Mouse (Mus musculus): ENCODE results near the gene Itgb5. TPM values are rescaled to one million over a fixed set of nuclear protein-coding genes. Genes with fewer than 3 reads are reported as not detected.
A peak's percentile ranks its signal among the peaks of the same experiment; 100 is the strongest.

Gene Itgb5
- polyA plus RNA-seq, 1 experiment from 2014 or later = 4.9 TPM

DNA sequence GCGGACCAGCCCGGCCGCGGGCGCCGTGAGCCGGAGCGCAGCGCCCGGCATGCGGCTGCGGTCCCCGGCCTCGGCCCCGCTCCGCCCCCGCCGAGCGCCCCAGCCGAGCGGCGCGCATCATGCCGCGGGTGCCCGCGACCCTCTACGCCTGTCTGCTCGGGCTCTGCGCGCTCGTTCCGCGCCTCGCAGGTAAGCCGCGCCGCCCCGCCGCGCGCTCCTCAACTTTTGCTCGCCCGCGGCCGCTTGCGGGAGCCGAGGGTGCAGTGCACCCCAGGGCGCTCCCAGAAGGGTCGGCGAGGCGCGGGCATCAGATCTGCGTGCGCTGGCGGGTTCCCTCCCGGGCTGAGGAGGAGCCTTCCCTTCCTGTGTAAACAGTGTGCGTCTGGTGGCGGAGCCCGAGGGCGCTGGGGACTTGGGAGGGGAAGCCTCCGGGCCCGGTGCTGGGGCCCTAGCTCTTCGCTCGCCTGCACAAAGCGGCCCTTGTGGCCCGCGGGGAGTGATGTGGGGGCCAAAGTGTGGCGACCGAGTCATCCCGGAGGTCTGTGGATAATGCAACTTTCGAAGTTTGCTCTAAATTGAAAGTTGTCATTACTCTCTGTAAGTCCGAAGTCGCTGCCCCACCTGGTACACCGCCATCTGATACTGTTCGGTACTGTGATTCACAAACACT, 512 bp downstream of the Itgb5 start:
- H3K36me3 ChIP-seq (ENCODE audit: control insufficient read depth, insufficient read depth, low read length) = no peaks in the 10 kb centered on the region
- peaks cover 15% of the 10 kb centered on the region for H3K27me3 ChIP-seq (replicated peaks; ENCODE audit: control insufficient read depth, insufficient read depth, low read length)
- H3K9me3 ChIP-seq (ENCODE audit: control insufficient read depth, low read length) = no peaks in the 10 kb centered on the region
- H3K27ac ChIP-seq (ENCODE audit: low read depth, low read length) = peak overlapping the region; percentile 60; the same call in 1 of the 2 replicates
- H3K4me1 ChIP-seq (ENCODE audit: control insufficient read depth, insufficient read depth, low read depth, low read length) = peaks cover 19% of the 10 kb centered on the region
- H3K9ac ChIP-seq (ENCODE audit: low read depth, low read length) = peak overlapping the region; percentile 71
- WGBS = under 1% methylated on average over 47 of the region's 76 CpGs
- peak overlapping the region; percentile 73 for H3K4me3 ChIP-seq (ENCODE audit: low read length)
- H3K4me2 ChIP-seq (ENCODE audit: low read length) = peak overlapping the region; percentile 99
- peak; percentile 73 for ATAC-seq

DNA sequence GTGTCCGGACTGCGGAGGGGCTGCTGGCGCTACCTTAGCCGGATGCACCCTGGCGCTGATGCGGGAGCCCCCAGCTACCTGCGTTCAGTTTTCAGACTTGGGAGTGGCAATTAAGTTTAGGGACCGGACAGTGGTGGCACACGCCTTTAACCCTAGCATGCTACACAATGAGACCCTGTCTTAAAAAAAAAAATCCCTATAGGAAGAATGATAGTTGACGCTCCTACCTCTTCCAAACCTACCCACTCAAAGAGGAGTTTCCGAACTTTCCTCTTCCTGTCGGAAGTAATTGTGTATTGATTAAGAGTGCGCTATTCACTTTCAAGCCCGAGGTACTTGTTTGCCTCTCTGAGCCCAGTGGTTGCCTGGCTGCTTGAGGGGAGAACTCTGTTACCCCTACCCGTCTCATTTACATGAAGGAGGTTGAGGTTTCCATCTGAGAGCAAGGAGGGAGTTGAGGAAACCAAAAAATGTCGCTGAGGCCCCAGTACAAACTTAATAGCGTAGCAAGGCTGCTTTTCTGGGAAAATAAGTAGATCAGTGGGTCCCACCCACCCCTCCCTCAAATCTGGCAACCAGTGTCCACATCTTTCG, 1.1 kb downstream of the Itgb5 start:
- no peak for ATAC-seq
- Histone ChIP-seq H3K36me3 (ENCODE audit: control insufficient read depth, insufficient read depth, low read length) (no peaks in the 10 kb centered on the region), H3K4me1 (ENCODE audit: control insufficient read depth, insufficient read depth, low read depth, low read length) (peaks cover 19% of the 10 kb centered on the region), H3K27ac (ENCODE audit: low read depth, low read length) (no peak overlapping the region; the same call in 1 of the 2 replicates), H3K9ac (ENCODE audit: low read depth, low read length) (peak overlapping the region; percentile 71; the same call in 1 of the 2 replicates), H3K4me3 (ENCODE audit: low read length) (peak overlapping the region; percentile 73), H3K27me3 (replicated peaks; ENCODE audit: control insufficient read depth, insufficient read depth, low read length) (peaks cover 20% of the 10 kb centered on the region), H3K9me3 (ENCODE audit: control insufficient read depth, low read length) (no peaks in the 10 kb centered on the region), H3K4me2 (ENCODE audit: low read length) (peak overlapping the region; percentile 99)
- 3% methylated on average over 18 of the region's 18 CpGs for WGBS

GRCm38 (mm10) chr16:33832057-33832456, 2.6 kb downstream of the Itgb5 start:
- no peak overlapping the region for H3K27ac ChIP-seq (ENCODE audit: low read depth, low read length)
- WGBS = 61% methylated on average over 6 of the region's 6 CpGs
- no peaks in the 10 kb centered on the region for H3K9me3 ChIP-seq (ENCODE audit: control insufficient read depth, low read length)
- H3K36me3 ChIP-seq (ENCODE audit: control insufficient read depth, insufficient read depth, low read length) = no peaks in the 10 kb centered on the region
- H3K9ac ChIP-seq (ENCODE audit: low read depth, low read length) = no peak overlapping the region
- H3K27me3 ChIP-seq (replicated peaks; ENCODE audit: control insufficient read depth, insufficient read depth, low read length) = peaks cover 23% of the 10 kb centered on the region
- peaks cover 19% of the 10 kb centered on the region for H3K4me1 ChIP-seq (ENCODE audit: control insufficient read depth, insufficient read depth, low read depth, low read length)
- no peak overlapping the region for H3K4me3 ChIP-seq (ENCODE audit: low read length)
- no peak overlapping the region for H3K4me2 ChIP-seq (ENCODE audit: low read length)
- ATAC-seq = no peak

DNA sequence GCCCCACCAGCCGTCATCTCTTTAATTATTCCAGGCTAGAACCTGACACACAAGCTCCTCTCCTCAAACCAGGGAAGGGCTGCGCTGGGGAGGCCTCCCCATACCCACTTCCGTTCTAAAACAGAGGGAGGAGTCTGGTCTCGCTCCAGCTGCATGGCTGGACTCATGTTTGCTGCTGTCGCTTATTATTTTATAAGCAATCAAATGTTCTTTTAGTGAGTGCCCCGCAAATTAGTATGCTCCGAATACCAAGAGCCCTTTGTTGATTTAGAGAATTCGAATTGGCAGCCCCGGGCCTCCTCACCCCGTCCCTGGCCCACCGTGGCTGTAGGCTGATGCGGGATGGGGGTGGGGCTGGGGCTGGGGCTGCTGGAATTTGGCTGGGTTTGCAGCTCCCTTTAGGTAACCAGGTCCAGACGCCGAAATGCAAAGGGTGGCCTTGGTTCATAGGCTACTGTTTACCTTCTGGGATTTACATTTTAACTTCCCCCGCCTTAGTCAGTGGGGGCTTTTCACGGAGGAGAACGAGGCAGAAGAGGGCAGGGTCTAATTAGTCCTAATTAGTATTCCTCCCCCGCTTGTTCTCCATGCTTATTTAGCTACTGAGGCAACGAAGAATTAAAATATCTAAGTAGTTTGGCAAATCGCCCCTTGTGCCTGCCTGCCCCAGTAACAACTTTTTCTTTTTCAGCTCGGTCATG, 3.4 kb downstream of the Itgb5 start:
- Histone ChIP-seq H3K4me3 (ENCODE audit: low read length) (no peak overlapping the region), H3K9ac (ENCODE audit: low read depth, low read length) (no peak overlapping the region), H3K27ac (ENCODE audit: low read depth, low read length) (0 out of 2 replicates have a peak overlapping the region, but pooled peaks have one; percentile 27), H3K4me1 (ENCODE audit: control insufficient read depth, insufficient read depth, low read depth, low read length) (peaks cover 19% of the 10 kb centered on the region), H3K4me2 (ENCODE audit: low read length) (peak overlapping the region; percentile 52), H3K36me3 (ENCODE audit: control insufficient read depth, insufficient read depth, low read length) (no peaks in the 10 kb centered on the region), H3K27me3 (replicated peaks; ENCODE audit: control insufficient read depth, insufficient read depth, low read length) (peaks cover 23% of the 10 kb centered on the region), H3K9me3 (ENCODE audit: control insufficient read depth, low read length) (no peaks in the 10 kb centered on the region)
- peak; percentile 65 for ATAC-seq
- 6% methylated on average over 21 of the region's 21 CpGs for WGBS

- Histone ChIP-seq H3K27ac (ENCODE audit: low read depth, low read length) (peak overlapping the region; percentile 47; the same call in 1 of the 2 replicates), H3K4me3 (ENCODE audit: low read length) (no peak overlapping the region), H3K9me3 (ENCODE audit: control insufficient read depth, low read length) (no peaks in the 10 kb centered on the region), H3K4me2 (ENCODE audit: low read length) (peak overlapping the region; percentile 52), H3K27me3 (replicated peaks; ENCODE audit: control insufficient read depth, insufficient read depth, low read length) (peaks cover 23% of the 10 kb centered on the region), H3K36me3 (ENCODE audit: control insufficient read depth, insufficient read depth, low read length) (no peaks in the 10 kb centered on the region), H3K9ac (ENCODE audit: low read depth, low read length) (no peak overlapping the region), H3K4me1 (ENCODE audit: control insufficient read depth, insufficient read depth, low read depth, low read length) (peaks cover 19% of the 10 kb centered on the region)
- ATAC-seq = no peak
- WGBS = 9% methylated on average over 5 of the region's 5 CpGs
Observed at GRCm38 (mm10) chr16:33833429-33833753, 3.9 kb downstream of the Itgb5 start.

DNA sequence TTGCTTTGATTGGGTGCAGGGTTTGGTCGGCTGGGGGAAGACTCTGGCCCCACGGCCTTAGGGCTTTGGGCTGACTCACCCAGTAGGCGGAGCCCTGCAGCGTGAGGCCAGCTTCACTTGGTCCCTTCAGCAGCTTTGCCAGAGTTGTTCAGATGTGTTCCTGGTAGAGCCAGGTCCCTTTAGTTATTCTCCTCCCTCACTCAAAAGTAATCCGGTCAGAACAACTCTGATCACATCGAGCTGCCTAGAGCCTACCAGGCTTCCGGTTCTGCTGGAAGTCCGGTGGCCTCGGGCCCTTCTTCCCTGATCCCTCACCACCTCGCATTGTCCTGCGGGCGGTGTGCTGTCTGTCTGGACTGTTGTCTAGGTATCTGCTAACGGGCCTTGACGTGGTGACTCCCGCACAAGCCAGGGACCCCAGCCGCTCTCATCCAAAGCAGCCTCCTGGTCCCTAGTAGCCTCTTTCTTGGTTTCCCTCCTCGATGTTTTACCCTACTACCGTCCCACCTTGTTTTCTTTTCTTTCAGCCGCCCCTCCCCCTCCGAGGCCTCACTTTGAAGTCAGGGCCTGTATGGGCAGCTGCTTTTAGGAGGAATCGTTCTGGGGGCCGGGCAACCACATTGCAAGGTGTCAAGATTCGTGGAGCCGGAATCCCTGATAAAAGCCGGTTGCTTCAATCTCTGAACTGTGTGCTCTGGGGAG, 4.5 kb downstream of the Itgb5 start:
- H3K4me2 ChIP-seq (ENCODE audit: low read length) = peak overlapping the region; percentile 52
- peaks cover 19% of the 10 kb centered on the region for H3K4me1 ChIP-seq (ENCODE audit: control insufficient read depth, insufficient read depth, low read depth, low read length)
- H3K9me3 ChIP-seq (ENCODE audit: control insufficient read depth, low read length) = no peaks in the 10 kb centered on the region
- peak overlapping the region; percentile 47 for H3K27ac ChIP-seq (ENCODE audit: low read depth, low read length)
- H3K36me3 ChIP-seq (ENCODE audit: control insufficient read depth, insufficient read depth, low read length) = no peaks in the 10 kb centered on the region
- ATAC-seq = peak; percentile 46; the same call in 1 of the 2 replicates
- H3K9ac ChIP-seq (ENCODE audit: low read depth, low read length) = peak overlapping the region; percentile 19; the same call in 1 of the 2 replicates
- 4% methylated on average over 25 of the region's 25 CpGs for WGBS
- peak overlapping the region; percentile 20 for H3K4me3 ChIP-seq (ENCODE audit: low read length)
- peaks cover 23% of the 10 kb centered on the region for H3K27me3 ChIP-seq (replicated peaks; ENCODE audit: control insufficient read depth, insufficient read depth, low read length)

DNA sequence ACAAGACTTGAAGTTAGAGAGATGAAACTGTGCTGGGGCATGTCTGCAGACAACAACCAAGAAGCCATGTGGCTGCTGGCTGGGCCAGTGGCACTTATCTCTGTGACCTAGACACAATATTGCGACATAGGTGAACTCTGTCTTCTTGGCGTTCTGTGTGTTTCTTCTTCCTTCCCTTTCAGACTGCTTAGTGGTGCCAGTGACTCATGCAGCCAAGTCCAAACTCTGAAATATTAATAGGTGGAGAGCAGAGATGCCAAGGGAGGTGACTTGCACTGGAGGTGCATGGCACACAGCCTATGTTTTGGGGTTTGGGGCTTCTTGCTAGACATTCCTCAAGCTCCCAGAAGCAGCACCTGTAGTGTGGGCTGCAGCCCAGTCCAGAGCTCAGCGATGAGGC, 7.2 kb downstream of the Itgb5 start:
- ATAC-seq = no peak
- Histone ChIP-seq H3K9ac (ENCODE audit: low read depth, low read length) (no peak overlapping the region), H3K27ac (ENCODE audit: low read depth, low read length) (no peak overlapping the region), H3K4me3 (ENCODE audit: low read length) (no peak overlapping the region), H3K36me3 (ENCODE audit: control insufficient read depth, insufficient read depth, low read length) (no peaks in the 10 kb centered on the region), H3K4me1 (ENCODE audit: control insufficient read depth, insufficient read depth, low read depth, low read length) (peaks cover 8% of the 10 kb centered on the region), H3K9me3 (ENCODE audit: control insufficient read depth, low read length) (no peaks in the 10 kb centered on the region), H3K27me3 (replicated peaks; ENCODE audit: control insufficient read depth, insufficient read depth, low read length) (peaks cover 18% of the 10 kb centered on the region), H3K4me2 (ENCODE audit: low read length) (no peak overlapping the region)
- 87% methylated on average over 3 of the region's 3 CpGs for WGBS

GRCm38 (mm10) chr16:33837191-33837590, 7.7 kb downstream of the Itgb5 start:
- no peak overlapping the region for H3K9ac ChIP-seq (ENCODE audit: low read depth, low read length)
- no peaks in the 10 kb centered on the region for H3K9me3 ChIP-seq (ENCODE audit: control insufficient read depth, low read length)
- no peaks in the 10 kb centered on the region for H3K36me3 ChIP-seq (ENCODE audit: control insufficient read depth, insufficient read depth, low read length)
- peaks cover 15% of the 10 kb centered on the region for H3K27me3 ChIP-seq (replicated peaks; ENCODE audit: control insufficient read depth, insufficient read depth, low read length)
- no peak for ATAC-seq
- H3K27ac ChIP-seq (ENCODE audit: low read depth, low read length) = no peak overlapping the region
- WGBS = 76% methylated on average over 3 of the region's 3 CpGs
- peaks cover 8% of the 10 kb centered on the region for H3K4me1 ChIP-seq (ENCODE audit: control insufficient read depth, insufficient read depth, low read depth, low read length)
- no peak overlapping the region for H3K4me2 ChIP-seq (ENCODE audit: low read length)
- H3K4me3 ChIP-seq (ENCODE audit: low read length) = no peak overlapping the region

DNA sequence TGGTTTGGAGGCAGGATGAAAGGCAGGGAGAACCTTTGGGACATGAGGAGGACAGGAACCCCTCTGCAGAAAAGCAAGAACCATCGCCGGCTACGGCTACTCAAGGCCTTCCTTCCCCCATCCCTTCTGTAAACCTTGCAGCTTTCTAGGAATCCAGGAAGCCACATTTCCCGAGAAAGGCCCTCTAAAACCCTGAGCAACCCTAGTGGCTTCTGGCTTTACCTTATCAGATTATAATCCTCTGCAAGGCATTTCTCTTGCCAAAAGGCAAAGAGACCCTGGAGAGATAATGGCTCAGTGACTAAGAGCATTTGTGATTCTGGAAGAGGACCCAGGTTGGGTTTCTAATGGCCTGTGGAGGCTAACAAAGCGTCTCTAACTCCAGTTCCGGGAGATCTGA, 11.2 kb downstream of the Itgb5 start:
- Histone ChIP-seq H3K9me3 (ENCODE audit: control insufficient read depth, low read length) (no peaks in the 10 kb centered on the region), H3K4me2 (ENCODE audit: low read length) (no peak overlapping the region), H3K27me3 (replicated peaks; ENCODE audit: control insufficient read depth, insufficient read depth, low read length) (peaks cover 3% of the 10 kb centered on the region), H3K4me1 (ENCODE audit: control insufficient read depth, insufficient read depth, low read depth, low read length) (no peaks in the 10 kb centered on the region), H3K36me3 (ENCODE audit: control insufficient read depth, insufficient read depth, low read length) (no peaks in the 10 kb centered on the region), H3K27ac (ENCODE audit: low read depth, low read length) (no peak overlapping the region), H3K9ac (ENCODE audit: low read depth, low read length) (no peak overlapping the region), H3K4me3 (ENCODE audit: low read length) (no peak overlapping the region)
- 75% methylated on average over 6 of the region's 6 CpGs for WGBS
- no peak for ATAC-seq
